In genomic region chr4:148115467-148115866, GRCm38 (mm10) we compare ENCODE assay signal across 7 mouse cellular contexts. TPM values are rescaled to one million over a fixed set of nuclear protein-coding genes. Genes with fewer than 3 reads are reported as not detected.
DNase-seq lines count a peak whose midpoint lies in the region; ATAC-seq lines count a peak whose summit lies in the region.

No protein-coding gene starts in this region.

- H3K27ac ChIP-seq in embryonic facial prominence, embryonic 10.5 days (replicated peaks): peak overlapping the region; percentile 72
- peak overlapping the region; percentile 80; the same call in 1 of the 2 replicates for H3K27ac ChIP-seq in hindbrain, embryonic 11.5 days (ENCODE audit: low read depth, low read length)
- no peak overlapping the region; the same call in 1 of the 2 replicates for H3K27ac ChIP-seq in limb, embryonic 13.5 days
- peak overlapping the region; percentile 75 for H3K27ac ChIP-seq in midbrain, embryonic 15.5 days

- 3% methylated on average over 15 of the region's 15 CpGs for WGBS in embryonic facial prominence, embryonic 10.5 days
- WGBS in hindbrain, embryonic 11.5 days: 9% methylated on average over 15 of the region's 15 CpGs
- WGBS in limb, embryonic 13.5 days: 5% methylated on average over 15 of the region's 15 CpGs
- 6% methylated on average over 15 of the region's 15 CpGs for WGBS in midbrain, embryonic 15.5 days

- ATAC-seq in hindbrain, embryonic 11.5 days (ENCODE audit: low FRiP score): peak; percentile 36
- ATAC-seq in limb, embryonic 13.5 days (ENCODE audit: low FRiP score, low read depth): no peak; the same call in 1 of the 2 replicates
- ATAC-seq in midbrain, embryonic 15.5 days (replicated peaks): peak; percentile 30

- peak overlapping the region; percentile 27; the same call in 1 of the 2 replicates for H3K4me3 ChIP-seq in embryonic facial prominence, embryonic 10.5 days
- no peak overlapping the region for H3K4me3 ChIP-seq in hindbrain, embryonic 11.5 days (ENCODE audit: low read depth, low read length)
- peak overlapping the region; percentile 4; the same call in 1 of the 2 replicates for H3K4me3 ChIP-seq in limb, embryonic 13.5 days
- H3K4me3 ChIP-seq in midbrain, embryonic 15.5 days: no peak overlapping the region

- no peaks in the 10 kb centered on the region for H3K36me3 ChIP-seq in embryonic facial prominence, embryonic 10.5 days (replicated peaks)
- peaks cover 2% of the 10 kb centered on the region; the same call in 1 of the 2 replicates for H3K36me3 ChIP-seq in hindbrain, embryonic 11.5 days (ENCODE audit: control insufficient read depth, insufficient read depth, low read length)
- no peaks in the 10 kb centered on the region for H3K36me3 ChIP-seq in limb, embryonic 13.5 days
- peaks cover 6% of the 10 kb centered on the region; the same call in 1 of the 2 replicates for H3K36me3 ChIP-seq in midbrain, embryonic 15.5 days (replicated peaks)

- peak overlapping the region; percentile 59; the same call in 1 of the 2 replicates for H3K9ac ChIP-seq in hindbrain, embryonic 11.5 days (ENCODE audit: low read depth, low read length)
- H3K9ac ChIP-seq in limb, embryonic 13.5 days: peak overlapping the region; percentile 50
- peak overlapping the region; percentile 31; the same call in 1 of the 2 replicates for H3K9ac ChIP-seq in midbrain, embryonic 15.5 days

- peaks cover 4% of the 10 kb centered on the region; the same call in 1 of the 2 replicates for H3K9me3 ChIP-seq in embryonic facial prominence, embryonic 10.5 days
- H3K9me3 ChIP-seq in hindbrain, embryonic 11.5 days (ENCODE audit: control insufficient read depth, low read length): no peaks in the 10 kb centered on the region
- 0 out of 2 replicates have a peak, but pooled peaks cover 4% of the 10 kb centered on the region for H3K9me3 ChIP-seq in limb, embryonic 13.5 days
- H3K9me3 ChIP-seq in midbrain, embryonic 15.5 days: no peaks in the 10 kb centered on the region

- no peak overlapping the region for H3K4me2 ChIP-seq in hindbrain, embryonic 11.5 days (replicated peaks; ENCODE audit: low read depth, low read length)
- peak overlapping the region; percentile 39 for H3K4me2 ChIP-seq in limb, embryonic 13.5 days (replicated peaks)
- no peak overlapping the region for H3K4me2 ChIP-seq in midbrain, embryonic 15.5 days

- DNase-seq in 3T3-L1 (ENCODE audit: low read depth, low spot score) (peak; percentile 75), A20 (ENCODE audit: low read depth, low spot score) (peak; percentile 47)
- DNase-seq in embryonic facial prominence, embryonic 10.5 days (ENCODE audit: low spot score): peak; percentile 75
- DNase-seq in hindbrain, embryonic 11.5 days (ENCODE audit: low spot score): peak; percentile 61
- DNase-seq in left cerebral cortex, adult 9 months (ENCODE audit: low spot score in 2 of 2): no peak

- H3K27me3 ChIP-seq in embryonic facial prominence, embryonic 10.5 days (replicated peaks; ENCODE audit: low read depth, poor library complexity, severe bottlenecking): peaks cover 16% of the 10 kb centered on the region; the same call in 1 of the 2 replicates
- H3K27me3 ChIP-seq in hindbrain, embryonic 11.5 days (ENCODE audit: control insufficient read depth, insufficient read depth, low read length): 0 out of 2 replicates have a peak, but pooled peaks cover 3% of the 10 kb centered on the region
- H3K27me3 ChIP-seq in limb, embryonic 13.5 days: no peaks in the 10 kb centered on the region
- no peaks in the 10 kb centered on the region for H3K27me3 ChIP-seq in midbrain, embryonic 15.5 days (replicated peaks)

- H3K4me1 ChIP-seq in embryonic facial prominence, embryonic 10.5 days: peaks cover 14% of the 10 kb centered on the region
- H3K4me1 ChIP-seq in hindbrain, embryonic 11.5 days (replicated peaks; ENCODE audit: control insufficient read depth, insufficient read depth, low read length): peaks cover 8% of the 10 kb centered on the region
- peaks cover 10% of the 10 kb centered on the region for H3K4me1 ChIP-seq in limb, embryonic 13.5 days
- H3K4me1 ChIP-seq in midbrain, embryonic 15.5 days: peaks cover 14% of the 10 kb centered on the region

RNA-seq across cellular contexts. Expression of gene Mad2l2, which starts 14.7 kb away (rescaled TPM):
- polyA plus RNA-seq in embryonic facial prominence, embryonic 10.5 days (2016; fragmentation: Nextera tagmentation; extraction: Ambion mirVana): 63.3 and 67.3 TPM in 2 replicates
- polyA plus RNA-seq in hindbrain, embryonic 11.5 days (2014; fragmentation: Nextera tagmentation; extraction: Ambion mirVana): 82.5 and 88.2 TPM in 2 replicates
- polyA plus RNA-seq in limb, embryonic 13.5 days (2015; fragmentation: Nextera tagmentation; extraction: Ambion mirVana): 78.3 and 85.2 TPM in 2 replicates
- 99.2 and 112 TPM in 2 replicates for polyA plus RNA-seq in midbrain, embryonic 15.5 days (2015; fragmentation: Nextera tagmentation; extraction: Ambion mirVana)

RNA-seq across cellular contexts. Expression of gene Draxin, which starts 15.0 kb away (rescaled TPM):
- polyA plus RNA-seq in embryonic facial prominence, embryonic 10.5 days (2016; fragmentation: Nextera tagmentation; extraction: Ambion mirVana): 1.5 and 2.4 TPM in 2 replicates
- 12.8 and 13.8 TPM in 2 replicates for polyA plus RNA-seq in hindbrain, embryonic 11.5 days (2014; fragmentation: Nextera tagmentation; extraction: Ambion mirVana)
- polyA plus RNA-seq in limb, embryonic 13.5 days (2015; fragmentation: Nextera tagmentation; extraction: Ambion mirVana): 0.76 and 0.80 TPM in 2 replicates
- polyA plus RNA-seq in midbrain, embryonic 15.5 days (2015; fragmentation: Nextera tagmentation; extraction: Ambion mirVana): 15.1 and 15.7 TPM in 2 replicates

RNA-seq across cellular contexts. Expression of gene Agtrap, which starts 27.6 kb away (rescaled TPM):
- 13.2 and 14.8 TPM in 2 replicates for polyA plus RNA-seq in embryonic facial prominence, embryonic 10.5 days (2016; fragmentation: Nextera tagmentation; extraction: Ambion mirVana)
- 8.8 and 10.9 TPM in 2 replicates for polyA plus RNA-seq in hindbrain, embryonic 11.5 days (2014; fragmentation: Nextera tagmentation; extraction: Ambion mirVana)
- 13.2 and 14.1 TPM in 2 replicates for polyA plus RNA-seq in limb, embryonic 13.5 days (2015; fragmentation: Nextera tagmentation; extraction: Ambion mirVana)
- 5.5 and 6.4 TPM in 2 replicates for polyA plus RNA-seq in midbrain, embryonic 15.5 days (2015; fragmentation: Nextera tagmentation; extraction: Ambion mirVana)

RNA-seq across cellular contexts. Expression of gene Fbxo6, which starts 36.5 kb away (rescaled TPM):
- 8.3 and 10.6 TPM in 2 replicates for polyA plus RNA-seq in embryonic facial prominence, embryonic 10.5 days (2016; fragmentation: Nextera tagmentation; extraction: Ambion mirVana)
- polyA plus RNA-seq in hindbrain, embryonic 11.5 days (2014; fragmentation: Nextera tagmentation; extraction: Ambion mirVana): 14.6 and 15.5 TPM in 2 replicates
- 11.9 and 13.0 TPM in 2 replicates for polyA plus RNA-seq in limb, embryonic 13.5 days (2015; fragmentation: Nextera tagmentation; extraction: Ambion mirVana)
- polyA plus RNA-seq in midbrain, embryonic 15.5 days (2015; fragmentation: Nextera tagmentation; extraction: Ambion mirVana): 21.6 and 21.7 TPM in 2 replicates

RNA-seq across cellular contexts. Expression of gene Fbxo44, which starts 44.8 kb away (rescaled TPM):
- 18.0 and 21.3 TPM in 2 replicates for polyA plus RNA-seq in embryonic facial prominence, embryonic 10.5 days (2016; fragmentation: Nextera tagmentation; extraction: Ambion mirVana)
- 82.2 and 82.5 TPM in 2 replicates for polyA plus RNA-seq in hindbrain, embryonic 11.5 days (2014; fragmentation: Nextera tagmentation; extraction: Ambion mirVana)
- 14.6 and 16.6 TPM in 2 replicates for polyA plus RNA-seq in limb, embryonic 13.5 days (2015; fragmentation: Nextera tagmentation; extraction: Ambion mirVana)
- polyA plus RNA-seq in midbrain, embryonic 15.5 days (2015; fragmentation: Nextera tagmentation; extraction: Ambion mirVana): 93.3 and 97.6 TPM in 2 replicates

Comparison
In these comparisons a context has a peak if more than half of its experiments do, and no peak if none do; other contexts are left out.
1. DNase-seq: peak in 3T3-L1 (single experiment), A20 (single experiment), embryonic facial prominence, embryonic 10.5 days (single experiment) and hindbrain, embryonic 11.5 days (single experiment); none in left cerebral cortex, adult 9 months (0 of 2).
2. H3K4me3 ChIP-seq: peak in embryonic facial prominence, embryonic 10.5 days (single experiment) and limb, embryonic 13.5 days (single experiment); none in hindbrain, embryonic 11.5 days (single experiment) and midbrain, embryonic 15.5 days (single experiment).
3. Peak in every context shown above with its lines, with median percentiles within 50 percentile points of each other: H3K9ac ChIP-seq.